Mouse (Mus musculus) embryonic facial prominence, embryonic 15.5 days (tissue): Measurements from ENCODE around the gene Prune1. TPM values are rescaled to one million over a fixed set of nuclear protein-coding genes. Genes with fewer than 3 reads are reported as not detected.

Source experiments
- ATAC-seq: fragments of 200-750 bp; cut with Nextera tagmentation; 2 replicates; pipeline ENCODE4 v1.8.0; 2017; ENCODE audit warnings: low read depth, moderate TSS enrichment; ENCODE audit not compliant: insufficient number of reproducible peaks, low FRiP score, low TSS enrichment
- H3K27ac ChIP-seq: fragments of 300-500 bp; sonication (generic); replicated peaks from 2 replicates; pipeline ENCODE4 v1.5.1; 2015; ENCODE audit warnings: mild to moderate bottlenecking, inconsistent platforms
- H3K27me3 ChIP-seq: fragments of 300-500 bp; sonication (generic); 2 replicates; pipeline ENCODE4 v1.6.1; 2015; ENCODE audit warnings: inconsistent platforms
- H3K36me3 ChIP-seq: fragments of 300-500 bp; sonication (generic); 2 replicates; pipeline ENCODE4 v1.6.1; 2015; ENCODE audit warnings: mild to moderate bottlenecking, inconsistent platforms
- H3K4me1 ChIP-seq: fragments of 300-500 bp; sonication (generic); 2 replicates; pipeline ENCODE4 v1.6.1; 2015; ENCODE audit warnings: inconsistent platforms
- H3K4me2 ChIP-seq: fragments of 300-500 bp; sonication (generic); replicated peaks from 2 replicates; pipeline ENCODE4 v1.6.1; 2015; ENCODE audit warnings: mild to moderate bottlenecking, inconsistent platforms
- H3K4me3 ChIP-seq: fragments of 300-500 bp; sonication (generic); replicated peaks from 2 replicates; pipeline ENCODE4 v1.5.1; 2015; ENCODE audit warnings: mild to moderate bottlenecking, inconsistent platforms
- H3K9ac ChIP-seq: fragments of 300-500 bp; sonication (generic); 2 replicates; pipeline ENCODE4 v1.6.1; 2015; ENCODE audit warnings: inconsistent platforms
- H3K9me3 ChIP-seq: fragments of 300-500 bp; sonication (generic); replicated peaks from 2 replicates; pipeline ENCODE4 v1.6.1; 2016; ENCODE audit warnings: inconsistent platforms
- WGBS: fragments of 180-500 bp; shearing (Covaris S2); methylation state at CpG from one replicate; pipeline ENCODE4 v1.1.7; 2015; 5-methylcytosine and 5-hydroxymethylcytosine counted together
- polyA plus RNA-seq: library from polyadenylated mRNA; unstranded; fragments of >200 nt; fragmentation: Nextera tagmentation; extraction: Ambion mirVana; gene quantifications from 2 replicates; pipeline ENCODE4 v1.2.1, GENCODE M21; 2015

Gene Prune1
- polyA plus RNA-seq, 1 experiment from 2014 or later: 26.5 TPM

DNA sequence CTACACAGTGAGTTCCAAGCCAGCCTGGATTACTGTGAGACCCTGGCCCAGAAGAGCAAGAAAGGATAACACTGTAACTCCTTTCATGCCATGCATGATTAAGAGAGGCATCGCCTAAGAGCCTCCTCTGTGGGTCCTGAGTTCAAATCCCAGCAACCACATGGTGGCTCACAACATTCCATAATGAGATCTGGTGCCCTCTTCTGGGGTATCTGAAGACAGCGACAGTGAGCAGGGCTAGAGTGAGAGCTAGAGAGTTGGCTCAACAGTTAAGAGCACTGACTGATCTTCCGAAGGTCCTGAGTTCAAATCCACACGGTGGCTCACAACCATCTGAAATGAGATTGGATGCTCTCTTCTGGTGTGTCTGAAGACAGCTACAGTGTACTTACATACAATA is 7.4 kb downstream of the Prune1 start:
- WGBS: 89% methylated on average over 4 of the region's 4 CpGs
- no peaks in the 10 kb centered on the region for H3K9me3 ChIP-seq

GRCm38 (mm10) chr3:95273471-95273870 is 8.4 kb downstream of the Prune1 start:
- ATAC-seq: no peak
- H3K27me3 ChIP-seq: no peaks in the 10 kb centered on the region
- no peaks in the 10 kb centered on the region for H3K4me1 ChIP-seq
- peaks cover 9% of the 10 kb centered on the region; the same call in 1 of the 2 replicates for H3K36me3 ChIP-seq
- no peak overlapping the region for H3K4me2 ChIP-seq
- WGBS: 95% methylated on average over 5 of the region's 5 CpGs
- no peak overlapping the region for H3K9ac ChIP-seq
- H3K27ac ChIP-seq: no peak overlapping the region
- H3K4me3 ChIP-seq: no peak overlapping the region
- H3K9me3 ChIP-seq: no peaks in the 10 kb centered on the region

More for the DNA sequence above, 7.4 kb downstream of the Prune1 start:
- Histone ChIP-seq H3K4me1 (no peaks in the 10 kb centered on the region), H3K36me3 (0 out of 2 replicates have a peak, but pooled peaks cover 5% of the 10 kb centered on the region), H3K4me2 (no peak overlapping the region), H3K9ac (no peak overlapping the region), H3K27me3 (no peaks in the 10 kb centered on the region), H3K27ac (no peak overlapping the region), H3K4me3 (no peak overlapping the region)
- no peak for ATAC-seq

- H3K9me3 ChIP-seq: no peaks in the 10 kb centered on the region
- peaks cover 34% of the 10 kb centered on the region for H3K36me3 ChIP-seq
- no peak overlapping the region for H3K4me3 ChIP-seq
- 80% methylated on average over 12 of the region's 12 CpGs for WGBS
- no peak overlapping the region for H3K9ac ChIP-seq
- H3K4me1 ChIP-seq: no peaks in the 10 kb centered on the region
- no peak for ATAC-seq
- H3K4me2 ChIP-seq: no peak overlapping the region
- H3K27me3 ChIP-seq: no peaks in the 10 kb centered on the region
- no peak overlapping the region for H3K27ac ChIP-seq
These were observed 11.0 kb downstream of the Prune1 start for GRCm38 (mm10) chr3:95270766-95271364.

DNA sequence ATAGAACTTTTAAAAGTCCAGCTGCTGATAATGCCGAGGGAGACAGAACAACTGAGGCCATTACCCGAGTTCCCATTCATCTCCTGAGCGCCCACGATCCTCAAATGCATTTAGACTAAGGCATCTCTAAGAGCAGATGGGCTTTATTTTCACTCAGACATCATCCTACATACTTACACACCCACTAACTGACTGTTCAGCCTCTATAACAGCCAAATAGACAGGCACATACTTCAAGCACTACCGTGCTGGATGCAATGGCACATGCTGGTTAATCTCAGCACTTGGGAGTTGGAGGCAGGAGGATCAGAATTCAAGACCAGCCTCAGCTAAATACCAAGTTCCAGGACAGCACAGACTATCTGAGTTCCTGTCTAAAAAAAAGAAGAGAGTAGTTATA is 12.1 kb downstream of the Prune1 start:
- no peak for ATAC-seq
- H3K4me3 ChIP-seq: no peak overlapping the region
- H3K9me3 ChIP-seq: no peaks in the 10 kb centered on the region
- H3K4me1 ChIP-seq: no peaks in the 10 kb centered on the region
- WGBS: 86% methylated on average over 5 of the region's 5 CpGs
- no peak overlapping the region for H3K4me2 ChIP-seq
- H3K9ac ChIP-seq: no peak overlapping the region
- H3K36me3 ChIP-seq: peaks cover 40% of the 10 kb centered on the region
- H3K27ac ChIP-seq: no peak overlapping the region
- H3K27me3 ChIP-seq: no peaks in the 10 kb centered on the region

GRCm38 (mm10) chr3:95267855-95268254 is 14.0 kb downstream of the Prune1 start:
- Histone ChIP-seq H3K36me3 (peaks cover 50% of the 10 kb centered on the region), H3K27ac (no peak overlapping the region), H3K9me3 (no peaks in the 10 kb centered on the region), H3K27me3 (no peaks in the 10 kb centered on the region), H3K9ac (no peak overlapping the region), H3K4me3 (no peak overlapping the region), H3K4me2 (no peak overlapping the region), H3K4me1 (no peaks in the 10 kb centered on the region)
- ATAC-seq: no peak

- Histone ChIP-seq H3K36me3 (peaks cover 64% of the 10 kb centered on the region), H3K4me3 (no peak overlapping the region), H3K9me3 (no peaks in the 10 kb centered on the region), H3K9ac (no peak overlapping the region), H3K27me3 (no peaks in the 10 kb centered on the region), H3K27ac (no peak overlapping the region), H3K4me1 (no peaks in the 10 kb centered on the region), H3K4me2 (no peak overlapping the region)
- no peak for ATAC-seq
- whole genome bisulfite sequencing: 94% methylated on average over 3 of the region's 3 CpGs
These were observed 15.8 kb downstream of the Prune1 start for GRCm38 (mm10) chr3:95266052-95266451.

GRCm38 (mm10) chr3:95264724-95265123 is 17.2 kb downstream of the Prune1 start:
- H3K9me3 ChIP-seq: no peaks in the 10 kb centered on the region
- H3K9ac ChIP-seq: no peak overlapping the region
- ATAC-seq: no peak
- no peak overlapping the region for H3K4me3 ChIP-seq
- H3K27me3 ChIP-seq: no peaks in the 10 kb centered on the region
- peaks cover 71% of the 10 kb centered on the region for H3K36me3 ChIP-seq
- H3K4me2 ChIP-seq: no peak overlapping the region
- 56% methylated on average over 1 of the region's 1 CpGs for WGBS
- H3K4me1 ChIP-seq: no peaks in the 10 kb centered on the region
- H3K27ac ChIP-seq: peak overlapping the region; percentile 17; the same call in 1 of the 2 replicates

GRCm38 (mm10) chr3:95263089-95263739 is 18.7 kb downstream of the Prune1 start:
- no peaks in the 10 kb centered on the region for H3K4me1 ChIP-seq
- no peaks in the 10 kb centered on the region for H3K9me3 ChIP-seq
- peaks cover 76% of the 10 kb centered on the region for H3K36me3 ChIP-seq
- H3K9ac ChIP-seq: no peak overlapping the region
- H3K27me3 ChIP-seq: no peaks in the 10 kb centered on the region
- H3K4me2 ChIP-seq: no peak overlapping the region
- ATAC-seq: no peak
- WGBS: 46% methylated on average over 11 of the region's 11 CpGs
- H3K4me3 ChIP-seq: no peak overlapping the region
- H3K27ac ChIP-seq: no peak overlapping the region

DNA sequence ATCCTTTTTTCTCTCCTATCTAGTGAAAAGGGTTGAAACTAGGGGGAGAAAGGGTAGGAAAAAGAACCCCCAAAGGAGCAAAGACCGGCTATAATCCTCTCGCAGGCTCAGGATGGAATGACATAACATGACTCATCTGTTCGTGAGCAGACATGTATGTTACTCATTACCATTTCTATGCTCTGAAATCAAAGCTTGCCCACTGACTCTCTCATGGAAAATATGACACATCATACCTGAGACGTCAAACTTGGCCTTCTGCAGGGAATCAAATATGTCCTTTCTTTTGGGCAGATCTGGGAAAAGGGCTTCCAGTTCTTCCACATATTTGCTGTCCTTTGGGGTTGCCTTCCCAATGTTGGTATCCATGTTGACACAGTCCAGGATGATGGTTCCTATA is 19.9 kb downstream of the Prune1 start:
- no peak for ATAC-seq
- Histone ChIP-seq H3K9ac (no peak overlapping the region), H3K36me3 (peaks cover 76% of the 10 kb centered on the region), H3K4me1 (no peaks in the 10 kb centered on the region), H3K9me3 (no peaks in the 10 kb centered on the region), H3K27me3 (no peaks in the 10 kb centered on the region), H3K4me2 (no peak overlapping the region), H3K4me3 (no peak overlapping the region), H3K27ac (no peak overlapping the region)
- WGBS: 71% methylated on average over 4 of the region's 4 CpGs

DNA sequence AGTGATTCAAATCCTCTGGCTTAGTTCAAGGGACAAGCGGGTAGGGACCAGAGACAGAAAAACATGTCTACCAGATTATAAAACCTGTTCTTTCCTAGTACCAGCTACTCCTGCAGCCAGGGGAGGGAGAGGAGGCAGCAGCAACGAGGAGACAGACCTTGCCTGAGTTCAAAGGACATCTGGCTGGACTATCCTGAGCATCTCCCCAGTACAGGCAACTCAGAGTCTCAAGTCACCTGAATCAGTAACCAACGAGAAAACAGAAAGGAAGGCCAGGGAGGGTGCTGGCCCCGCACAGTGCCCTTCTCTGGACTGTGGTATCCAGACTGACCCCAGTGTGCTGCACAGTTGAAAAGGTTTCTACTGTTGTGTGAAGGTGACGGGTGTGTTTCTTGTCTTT is 24.9 kb downstream of the Prune1 start:
- Histone ChIP-seq H3K9me3 (no peaks in the 10 kb centered on the region), H3K36me3 (peaks cover 86% of the 10 kb centered on the region), H3K4me1 (no peaks in the 10 kb centered on the region), H3K27me3 (no peaks in the 10 kb centered on the region), H3K4me2 (no peak overlapping the region), H3K4me3 (no peak overlapping the region), H3K27ac (no peak overlapping the region), H3K9ac (no peak overlapping the region)
- WGBS: 83% methylated on average over 5 of the region's 5 CpGs
- no peak for ATAC-seq

- 45% methylated on average over 7 of the region's 7 CpGs for WGBS
These were observed 31.0 kb downstream of the Prune1 start, which contains the start of gene Bnipl for GRCm38 (mm10) chr3:95250783-95251424. Gene Bnipl, minus strand, starts transcription at chr3:95251193.

More at GRCm38 (mm10) chr3:95250783-95251424, 31.0 kb downstream of the Prune1 start, which contains the start of gene Bnipl:
- no peak within 1 kb of the TSS for H3K9ac ChIP-seq
- H3K9me3 ChIP-seq: no peaks in the 10 kb centered on the region
- peak within 1 kb of the TSS; percentile 20; the same call in 1 of the 2 replicates for H3K4me3 ChIP-seq
- H3K4me2 ChIP-seq: peak within 1 kb of the TSS; percentile 27
- peak within 1 kb of the TSS; percentile 74 for H3K27ac ChIP-seq
- ATAC-seq: peak; percentile 55; the same call in 1 of the 2 replicates
- peaks cover 34% of the 10 kb centered on the region for H3K36me3 ChIP-seq
- H3K4me1 ChIP-seq: 0 out of 2 replicates have a peak, but pooled peaks cover 5% of the 10 kb centered on the region
- H3K27me3 ChIP-seq: no peaks in the 10 kb centered on the region
